Mouse (Mus musculus): Measurements from ENCODE around the gene Lrrc46. TPM values are rescaled to one million over a fixed set of nuclear protein-coding genes. Genes with fewer than 3 reads are reported as not detected.

The Lrrc46 gene
- 795 and 824 TPM in 2 replicates for polyA plus RNA-seq (2012; rRNA removed)

DNA sequence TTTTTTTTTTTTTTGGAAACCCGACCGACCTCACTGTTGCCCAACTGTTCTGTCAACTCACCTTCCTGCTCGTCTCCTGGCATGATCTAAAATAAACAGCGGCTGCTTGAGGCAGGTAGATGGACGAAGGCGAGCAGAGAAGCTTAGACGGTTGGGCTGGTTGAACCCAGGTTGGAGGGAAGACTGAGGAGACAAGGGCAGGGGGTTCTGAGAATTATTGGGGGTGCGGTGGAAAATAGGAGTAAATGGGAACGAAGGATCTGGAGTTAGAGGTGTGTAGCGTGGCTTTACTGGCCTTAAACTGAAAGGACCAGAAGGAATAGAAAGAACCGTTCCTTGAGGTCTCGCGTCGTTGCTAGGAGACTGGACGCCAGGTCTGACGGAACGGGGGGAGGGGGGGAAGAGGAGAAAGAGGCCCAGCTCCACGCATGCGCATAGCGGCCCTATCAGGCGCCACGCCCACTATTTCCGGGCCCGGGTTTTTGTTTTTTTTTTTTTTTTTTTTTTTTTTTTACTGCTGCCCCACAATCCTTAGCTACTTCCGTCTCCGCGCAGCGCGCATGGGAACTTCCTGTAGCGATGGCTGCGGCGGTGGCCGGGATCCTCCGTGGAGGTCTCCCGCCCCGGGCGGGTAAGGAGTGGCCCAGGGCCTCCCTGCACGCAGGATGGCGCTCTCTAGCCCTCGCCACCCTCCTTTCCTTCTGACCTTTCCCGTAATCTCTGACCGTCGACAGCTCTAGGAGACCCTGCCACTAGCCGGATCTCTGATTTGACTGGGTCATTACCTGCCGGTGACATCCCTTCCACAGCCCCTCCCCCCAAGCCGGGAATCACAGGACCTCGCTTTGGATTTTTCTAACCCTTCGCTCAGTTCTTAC lies at the start of gene Lrrc46, which contains the start of gene Mrpl10:
Lrrc46 (minus strand) TSS at position 386 of the 878 bp plus-strand sequence.
Mrpl10 (plus strand) TSS at position 539 of the 878 bp plus-strand sequence.
- Histone ChIP-seq H3K4me3 (ENCODE audit: control insufficient read depth, low read depth, low read length) (peak within 1 kb of the TSS; percentile 99), H3K4me1 (ENCODE audit: control insufficient read depth, insufficient read depth, low read length) (peaks cover 2% of the 10 kb centered on the region; the same call in 1 of the 2 replicates), H3K27me3 (ENCODE audit: control insufficient read depth, insufficient read depth, low read length) (no peaks in the 10 kb centered on the region), H3K36me3 (ENCODE audit: control insufficient read depth, insufficient read depth, low read length) (peaks cover 2% of the 10 kb centered on the region), H3K27ac (ENCODE audit: control insufficient read depth, insufficient read depth, low read depth, low read length) (peak within 1 kb of the TSS; percentile 100)
- peak; percentile 82 for TF ChIP-seq POLR2A (IDR thresholded peaks at IDR 0.05; ENCODE audit: control insufficient read depth, low read depth, low read length)
- TF ChIP-seq CTCF (IDR thresholded peaks at IDR 0.05; ENCODE audit: control insufficient read depth, insufficient read depth, insufficient replicate concordance, low read depth, low read length): no peak

DNA sequence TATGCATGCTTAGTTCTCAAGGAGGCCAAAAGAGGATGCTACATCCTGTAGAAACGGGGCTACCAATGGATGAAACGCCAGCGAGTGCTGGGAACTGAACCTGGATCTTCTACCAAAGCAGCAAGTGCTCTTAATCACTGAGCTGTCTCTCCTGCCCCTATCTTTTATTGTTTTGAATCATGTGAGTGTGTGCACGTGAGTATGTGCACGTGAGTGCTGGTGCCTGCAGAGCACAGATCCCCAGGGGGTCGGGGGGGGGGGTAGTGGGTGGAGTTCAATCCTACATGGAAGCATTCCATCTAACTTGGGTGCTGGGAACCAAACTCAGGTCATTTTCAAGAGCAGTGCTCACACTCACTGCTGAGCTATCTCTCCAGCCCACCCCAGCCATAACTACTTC lies 45.2 kb upstream of the Lrrc46 start:
- Histone ChIP-seq H3K4me1 (ENCODE audit: control insufficient read depth, insufficient read depth, low read length) (no peaks in the 10 kb centered on the region), H3K4me3 (ENCODE audit: control insufficient read depth, low read depth, low read length) (no peak overlapping the region), H3K27ac (ENCODE audit: control insufficient read depth, insufficient read depth, low read depth, low read length) (no peak overlapping the region), H3K27me3 (ENCODE audit: control insufficient read depth, insufficient read depth, low read length) (no peaks in the 10 kb centered on the region), H3K36me3 (ENCODE audit: control insufficient read depth, insufficient read depth, low read length) (no peaks in the 10 kb centered on the region)
- TF ChIP-seq POLR2A (IDR thresholded peaks at IDR 0.05; ENCODE audit: control insufficient read depth, low read depth, low read length) (no peak), CTCF (IDR thresholded peaks at IDR 0.05; ENCODE audit: control insufficient read depth, insufficient read depth, insufficient replicate concordance, low read depth, low read length) (no peak)

DNA sequence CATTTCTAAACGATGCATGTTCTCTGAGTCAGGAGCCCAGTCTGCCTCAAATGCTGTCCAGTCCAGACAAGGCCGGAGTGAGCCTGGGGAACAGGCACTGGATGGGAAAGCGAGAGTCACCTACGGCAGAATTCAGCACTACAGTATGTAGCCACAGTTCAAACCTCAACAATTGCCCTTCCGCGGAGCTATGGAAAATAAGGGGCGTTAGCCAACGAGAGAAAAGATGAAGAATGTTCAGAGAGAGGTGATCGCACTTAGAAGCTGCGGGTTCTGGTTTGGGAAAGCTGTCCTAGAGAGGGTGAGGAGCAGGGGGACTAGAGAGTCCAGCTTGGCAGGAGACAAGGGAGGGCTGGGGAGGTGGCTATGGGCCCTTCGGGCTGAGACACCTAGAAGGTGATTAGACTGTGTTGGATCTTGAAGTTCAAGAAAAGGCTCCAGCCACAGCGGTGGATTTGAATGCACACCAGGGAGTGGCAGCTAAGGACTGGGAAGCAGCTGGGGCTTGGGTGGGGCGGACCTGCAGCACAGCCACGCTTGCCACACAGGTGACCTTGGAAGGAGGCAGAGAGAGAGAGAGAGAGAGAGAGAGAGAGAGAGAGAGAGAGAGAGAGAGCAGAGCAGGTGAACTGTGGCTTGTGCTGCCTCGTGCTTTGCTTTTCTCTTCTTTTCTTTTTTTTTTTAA lies 43.8 kb upstream of the Lrrc46 start:
- TF ChIP-seq CTCF (IDR thresholded peaks at IDR 0.05; ENCODE audit: control insufficient read depth, insufficient read depth, insufficient replicate concordance, low read depth, low read length): no peak
- no peak for TF ChIP-seq POLR2A (IDR thresholded peaks at IDR 0.05; ENCODE audit: control insufficient read depth, low read depth, low read length)
- no peaks in the 10 kb centered on the region for H3K36me3 ChIP-seq (ENCODE audit: control insufficient read depth, insufficient read depth, low read length)
- H3K27me3 ChIP-seq (ENCODE audit: control insufficient read depth, insufficient read depth, low read length): no peaks in the 10 kb centered on the region
- H3K4me1 ChIP-seq (ENCODE audit: control insufficient read depth, insufficient read depth, low read length): no peaks in the 10 kb centered on the region
- no peak overlapping the region for H3K4me3 ChIP-seq (ENCODE audit: control insufficient read depth, low read depth, low read length)
- H3K27ac ChIP-seq (ENCODE audit: control insufficient read depth, insufficient read depth, low read depth, low read length): no peak overlapping the region

DNA sequence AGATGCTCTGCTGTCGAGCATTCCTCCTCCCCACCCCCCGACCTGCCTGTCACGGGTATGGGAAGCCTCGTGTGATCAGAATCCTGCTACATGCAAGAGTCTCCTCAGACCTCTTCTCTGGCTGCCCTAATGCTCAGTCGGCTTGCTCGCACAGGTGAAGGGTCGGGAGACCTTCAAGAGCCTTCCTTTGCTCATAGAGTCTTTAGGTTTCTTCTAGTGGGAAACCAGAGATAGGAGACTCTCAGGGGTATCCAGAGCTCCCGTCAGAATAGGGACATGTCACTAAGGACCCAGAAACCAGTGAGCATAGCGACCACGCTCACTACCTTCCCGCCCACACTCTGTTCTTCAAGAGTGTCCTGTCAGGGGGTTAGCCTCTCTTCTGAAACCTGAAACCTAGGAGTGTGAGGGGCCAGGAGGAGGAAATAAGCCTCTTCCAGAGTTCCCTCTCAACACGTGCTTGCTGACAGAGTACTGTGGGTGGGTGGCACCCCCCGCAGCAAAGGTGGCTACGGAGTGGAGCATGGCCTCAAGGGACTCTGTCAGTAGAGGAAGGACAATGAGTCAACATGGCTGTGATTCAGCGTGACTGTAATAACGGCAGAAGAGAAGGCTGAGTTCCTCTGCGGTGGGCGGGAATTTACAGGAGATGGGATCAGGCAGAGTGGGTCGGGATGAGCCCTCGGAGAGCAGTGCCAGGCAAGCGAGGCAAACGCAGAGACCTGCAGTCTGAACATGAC lies 42.4 kb upstream of the Lrrc46 start:
- TF ChIP-seq POLR2A (IDR thresholded peaks at IDR 0.05; ENCODE audit: control insufficient read depth, low read depth, low read length) (no peak), CTCF (IDR thresholded peaks at IDR 0.05; ENCODE audit: control insufficient read depth, insufficient read depth, insufficient replicate concordance, low read depth, low read length) (no peak)
- Histone ChIP-seq H3K27ac (ENCODE audit: control insufficient read depth, insufficient read depth, low read depth, low read length) (no peak overlapping the region), H3K4me1 (ENCODE audit: control insufficient read depth, insufficient read depth, low read length) (no peaks in the 10 kb centered on the region), H3K4me3 (ENCODE audit: control insufficient read depth, low read depth, low read length) (no peak overlapping the region), H3K27me3 (ENCODE audit: control insufficient read depth, insufficient read depth, low read length) (no peaks in the 10 kb centered on the region), H3K36me3 (ENCODE audit: control insufficient read depth, insufficient read depth, low read length) (no peaks in the 10 kb centered on the region)

DNA sequence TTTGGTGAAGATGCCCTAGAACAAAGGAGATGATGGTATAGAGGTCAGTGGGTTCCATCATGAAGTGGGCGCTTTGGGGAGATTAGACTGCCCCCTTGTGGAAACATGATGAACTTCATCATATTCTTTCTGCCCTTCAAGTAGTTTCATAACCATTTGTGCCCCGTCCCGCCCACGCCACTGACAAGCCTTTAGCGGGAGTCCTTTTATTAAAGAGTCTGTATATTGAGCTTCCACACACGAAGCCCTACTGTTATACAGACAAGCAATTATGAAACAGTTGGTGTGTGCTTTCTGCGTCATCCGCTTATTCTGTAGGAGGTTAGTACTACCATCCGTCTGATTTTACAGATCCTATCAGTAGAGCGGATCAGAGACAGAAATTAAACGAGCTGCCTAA lies 41.8 kb upstream of the Lrrc46 start:
- no peaks in the 10 kb centered on the region for H3K27me3 ChIP-seq (ENCODE audit: control insufficient read depth, insufficient read depth, low read length)
- no peaks in the 10 kb centered on the region for H3K36me3 ChIP-seq (ENCODE audit: control insufficient read depth, insufficient read depth, low read length)
- no peaks in the 10 kb centered on the region for H3K4me1 ChIP-seq (ENCODE audit: control insufficient read depth, insufficient read depth, low read length)
- TF ChIP-seq POLR2A (IDR thresholded peaks at IDR 0.05; ENCODE audit: control insufficient read depth, low read depth, low read length): no peak
- TF ChIP-seq CTCF (IDR thresholded peaks at IDR 0.05; ENCODE audit: control insufficient read depth, insufficient read depth, insufficient replicate concordance, low read depth, low read length): peak; percentile 52; the same call in 1 of the 2 replicates
- H3K4me3 ChIP-seq (ENCODE audit: control insufficient read depth, low read depth, low read length): no peak overlapping the region
- H3K27ac ChIP-seq (ENCODE audit: control insufficient read depth, insufficient read depth, low read depth, low read length): no peak overlapping the region

DNA sequence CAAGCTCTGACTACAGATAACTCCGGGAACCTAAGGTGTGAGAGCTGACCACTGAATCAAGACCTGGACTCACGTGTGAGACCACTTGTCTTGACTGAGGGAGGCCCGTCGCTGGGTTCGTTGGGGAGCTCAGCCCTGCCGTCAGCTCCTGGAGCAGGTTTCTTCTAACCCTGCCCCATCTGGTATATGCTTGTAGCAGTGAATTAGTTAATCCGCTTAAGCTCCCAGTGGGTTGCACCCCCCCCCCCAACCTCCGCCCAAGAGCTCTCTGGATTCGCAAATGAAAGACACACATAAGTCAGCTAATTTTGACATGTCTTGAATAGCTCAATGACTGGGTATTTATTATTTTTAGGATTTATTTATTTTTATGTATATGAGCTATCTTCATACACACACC lies 39.1 kb upstream of the Lrrc46 start:
- H3K27me3 ChIP-seq (ENCODE audit: control insufficient read depth, insufficient read depth, low read length): no peaks in the 10 kb centered on the region
- H3K4me1 ChIP-seq (ENCODE audit: control insufficient read depth, insufficient read depth, low read length): no peaks in the 10 kb centered on the region
- H3K4me3 ChIP-seq (ENCODE audit: control insufficient read depth, low read depth, low read length): no peak overlapping the region
- TF ChIP-seq POLR2A (IDR thresholded peaks at IDR 0.05; ENCODE audit: control insufficient read depth, low read depth, low read length) (no peak), CTCF (IDR thresholded peaks at IDR 0.05; ENCODE audit: control insufficient read depth, insufficient read depth, insufficient replicate concordance, low read depth, low read length) (no peak)
- H3K27ac ChIP-seq (ENCODE audit: control insufficient read depth, insufficient read depth, low read depth, low read length): no peak overlapping the region
- no peaks in the 10 kb centered on the region for H3K36me3 ChIP-seq (ENCODE audit: control insufficient read depth, insufficient read depth, low read length)

Data from testis, adult 2 months (tissue).